Mouse (Mus musculus) embryonic facial prominence, embryonic 11.5 days (tissue): ENCODE results near the gene Gm31371. TPM values are rescaled to one million over a fixed set of nuclear protein-coding genes. Genes with fewer than 3 reads are reported as not detected.
"Not testable (repeated sequence)": the region's sequence is repeated elsewhere in the genome, so short reads cannot be mapped to it uniquely, and the experiment has no call there.

Experiments used
- ATAC-seq: fragments of 200-750 bp; cut with Nextera tagmentation; replicated peaks from 2 replicates; pipeline ENCODE4 v1.8.0; 2017; ENCODE audit warnings: low read depth; ENCODE audit not compliant: insufficient number of reproducible peaks, low FRiP score, low TSS enrichment
- DNase-seq: peaks from one replicate; pipeline ENCODE4 v3.0.0-alpha.2; 2015; ENCODE audit warnings: low spot score
- H3K27ac ChIP-seq: fragments of 300-500 bp; sonication (generic); replicated peaks from 2 replicates; pipeline ENCODE4 v1.5.1; 2014; ENCODE audit warnings: mild to moderate bottlenecking, low read depth, low read length, control low read depth
- H3K27me3 ChIP-seq: fragments of 300-500 bp; sonication (generic); 2 replicates; pipeline ENCODE4 v1.6.1; 2014; ENCODE audit warnings: mild to moderate bottlenecking, low read length, moderate library complexity, mixed read lengths; ENCODE audit not compliant: control insufficient read depth, insufficient read depth
- H3K36me3 ChIP-seq: fragments of 300-500 bp; sonication (generic); replicated peaks from 2 replicates; pipeline ENCODE4 v1.6.1; 2014; ENCODE audit warnings: low read depth, mild to moderate bottlenecking, low read length, moderate library complexity, mixed read lengths; ENCODE audit not compliant: control insufficient read depth, insufficient read depth
- H3K4me1 ChIP-seq: fragments of 300-500 bp; sonication (generic); 2 replicates; pipeline ENCODE4 v1.6.1; 2014; ENCODE audit warnings: low read length, mixed read lengths; ENCODE audit not compliant: control insufficient read depth, insufficient read depth
- H3K4me2 ChIP-seq: fragments of 300-500 bp; sonication (generic); 2 replicates; pipeline ENCODE4 v1.6.1; 2014; ENCODE audit warnings: low read depth, mild to moderate bottlenecking, control low read depth, low read length, moderate library complexity
- H3K4me3 ChIP-seq: fragments of 300-500 bp; sonication (generic); 2 replicates; pipeline ENCODE4 v1.5.1; 2014; ENCODE audit warnings: low read depth, low read length, control low read depth
- H3K9ac ChIP-seq: fragments of 300-500 bp; sonication (generic); replicated peaks from 2 replicates; pipeline ENCODE4 v1.6.1; 2014; ENCODE audit warnings: mild to moderate bottlenecking, control low read depth, low read length
- H3K9me3 ChIP-seq: fragments of 300-500 bp; sonication (generic); replicated peaks from 2 replicates; pipeline ENCODE4 v1.6.1; 2016; ENCODE audit warnings: mild to moderate bottlenecking, low read length, inconsistent platforms, mixed read lengths; ENCODE audit not compliant: control insufficient read depth
- WGBS: fragments of 180-500 bp; shearing (Covaris S2); extraction: QIAGEN DNeasy Blood & Tissue Kit; methylation state at CpG from one replicate; pipeline ENCODE4 v1.1.7; 2014; 5-methylcytosine and 5-hydroxymethylcytosine counted together
- polyA plus RNA-seq: library from polyadenylated mRNA; unstranded; fragments of >200 nt; fragmentation: Nextera tagmentation; extraction: Ambion mirVana; gene quantifications from 2 replicates; pipeline ENCODE4 v1.2.1, GENCODE M21; 2014

Gene Gm31371
- polyA plus RNA-seq: 0.10 and 0.18 TPM in 2 replicates

- not testable (repeated sequence) for ATAC-seq, H3K4me3 ChIP-seq, DNase-seq, H3K9ac ChIP-seq, H3K4me1 ChIP-seq, H3K9me3 ChIP-seq, H3K27me3 ChIP-seq, H3K27ac ChIP-seq, H3K36me3 ChIP-seq, H3K4me2 ChIP-seq
- WGBS: 80% methylated on average over 2 of the region's 4 CpGs
These were observed at the start of gene Gm31371 for GRCm38 (mm10) chr8:19903092-19903491. Gene Gm31371, plus strand, starts transcription at chr8:19903392.

GRCm38 (mm10) chr8:19906425-19907055 lies 3.3 kb downstream of the Gm31371 start:
- not testable (repeated sequence) for ATAC-seq, H3K4me2 ChIP-seq, H3K36me3 ChIP-seq, H3K4me3 ChIP-seq, H3K27ac ChIP-seq, H3K27me3 ChIP-seq, H3K9me3 ChIP-seq, H3K4me1 ChIP-seq, DNase-seq, H3K9ac ChIP-seq
- 80% methylated on average over 7 of the region's 8 CpGs for WGBS

- H3K9me3 ChIP-seq, H3K36me3 ChIP-seq, H3K27me3 ChIP-seq, H3K4me1 ChIP-seq, DNase-seq, H3K9ac ChIP-seq, H3K4me3 ChIP-seq, H3K4me2 ChIP-seq, ATAC-seq, H3K27ac ChIP-seq: not testable (repeated sequence)
- 87% methylated on average over 4 of the region's 6 CpGs for WGBS
These were observed 5.7 kb downstream of the Gm31371 start for GRCm38 (mm10) chr8:19908841-19909321.

- not testable (repeated sequence) for DNase-seq, H3K4me1 ChIP-seq, H3K36me3 ChIP-seq, H3K4me3 ChIP-seq, ATAC-seq, H3K27me3 ChIP-seq, H3K4me2 ChIP-seq, H3K9me3 ChIP-seq, H3K27ac ChIP-seq, H3K9ac ChIP-seq
- 75% methylated on average over 2 of the region's 3 CpGs for WGBS
These were observed 15.9 kb downstream of the Gm31371 start for GRCm38 (mm10) chr8:19919086-19919485.

GRCm38 (mm10) chr8:19934274-19934673 lies 31.1 kb downstream of the Gm31371 start:
- H3K9ac ChIP-seq, ATAC-seq, H3K36me3 ChIP-seq: not testable (repeated sequence)

GRCm38 (mm10) chr8:19935541-19936030 lies 32.4 kb downstream of the Gm31371 start:
- WGBS: 65% methylated on average over 1 of the region's 2 CpGs
- ATAC-seq, DNase-seq, H3K27me3 ChIP-seq, H3K4me3 ChIP-seq, H3K9me3 ChIP-seq, H3K27ac ChIP-seq, H3K9ac ChIP-seq, H3K4me1 ChIP-seq, H3K4me2 ChIP-seq, H3K36me3 ChIP-seq: not testable (repeated sequence)

More at GRCm38 (mm10) chr8:19934274-19934673, 31.1 kb downstream of the Gm31371 start:
- not testable (repeated sequence) for H3K4me1 ChIP-seq, H3K9me3 ChIP-seq, H3K4me3 ChIP-seq, H3K27ac ChIP-seq, H3K4me2 ChIP-seq, H3K27me3 ChIP-seq, DNase-seq
- no CpG with 5 or more reads among the region's 6 CpGs for WGBS

- Histone ChIP-seq H3K27ac (no peak overlapping the region), H3K4me1 (no peaks in the 10 kb centered on the region), H3K27me3 (no peaks in the 10 kb centered on the region), H3K4me2 (no peak overlapping the region), H3K9me3 (no peaks in the 10 kb centered on the region), H3K9ac (no peak overlapping the region), H3K4me3 (no peak overlapping the region), H3K36me3 (no peaks in the 10 kb centered on the region)
- ATAC-seq (no peak), DNase-seq (no peak)
- WGBS: 83% methylated on average over 2 of the region's 2 CpGs
These were observed 57.7 kb downstream of the Gm31371 start for GRCm38 (mm10) chr8:19960935-19961334.

- not testable (repeated sequence) for H3K4me2 ChIP-seq, H3K36me3 ChIP-seq, H3K9me3 ChIP-seq, H3K27me3 ChIP-seq, ATAC-seq, H3K27ac ChIP-seq, H3K4me1 ChIP-seq, H3K4me3 ChIP-seq, DNase-seq, H3K9ac ChIP-seq
- 74% methylated on average over 2 of the region's 2 CpGs for WGBS
These were observed 60.6 kb downstream of the Gm31371 start for GRCm38 (mm10) chr8:19963766-19964165.
